Mouse (Mus musculus): ENCODE results near the gene Ubxn10. TPM values are rescaled to one million over a fixed set of nuclear protein-coding genes. Genes with fewer than 3 reads are reported as not detected.

The Ubxn10 gene
- total and polyA plus RNA-seq, 2 experiments from 2014 or later, result 3.5 to 5.6 TPM

DNA sequence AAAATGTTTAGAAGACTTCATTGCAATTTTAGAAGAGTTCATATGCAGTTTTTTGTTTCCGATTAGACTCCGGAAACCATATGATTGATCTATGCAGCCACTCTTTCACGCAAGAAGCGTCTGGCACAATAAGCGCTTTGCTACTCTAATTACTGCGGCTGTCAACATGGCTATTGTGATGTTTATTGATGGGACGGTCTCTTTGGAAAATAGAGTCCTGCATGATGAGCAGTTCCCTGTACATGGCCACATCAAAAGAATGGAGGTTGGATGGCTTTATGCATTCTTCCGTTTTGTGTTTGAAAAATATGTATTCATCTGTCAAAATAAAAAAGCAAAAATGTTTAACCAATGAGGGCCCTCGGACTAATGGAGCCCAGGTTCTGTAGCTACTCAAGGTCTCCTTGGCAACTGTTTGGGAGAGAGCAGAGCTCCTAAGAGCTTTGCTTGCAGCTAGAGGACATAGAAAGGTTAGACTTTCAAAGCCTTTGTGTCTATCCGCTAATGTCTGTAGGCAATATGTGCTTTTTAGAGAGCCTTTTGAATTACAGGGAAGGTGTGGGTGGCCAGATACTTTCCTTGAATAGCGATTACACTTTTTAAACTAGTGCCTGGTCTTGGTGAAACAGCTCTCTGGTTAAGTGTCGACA, 43.8 kb downstream of the Ubxn10 start:
- peaks cover 26% of the 10 kb centered on the region for H3K4me1 ChIP-seq (ENCODE audit: insufficient read depth)
- H3K4me3 ChIP-seq (ENCODE audit: low read depth, low read length), result no peak overlapping the region
- no peaks in the 10 kb centered on the region for H3K27me3 ChIP-seq (ENCODE audit: insufficient read depth, low read length)
- H3K36me3 ChIP-seq (ENCODE audit: insufficient read depth), result no peaks in the 10 kb centered on the region
- no peaks in the 10 kb centered on the region for H3K9me3 ChIP-seq (ENCODE audit: low read length)
- WGBS, result 20% methylated on average over 12 of the region's 12 CpGs
- ATAC-seq (peak; percentile 38; the same call in 1 of the 2 replicates), DNase-seq (peak; percentile 27)
- no peak overlapping the region for H3K9ac ChIP-seq
- no peak overlapping the region for H3K4me2 ChIP-seq (ENCODE audit: low read depth)
- H3K27ac ChIP-seq (ENCODE audit: low read depth, low read length), result no peak overlapping the region
- TF ChIP-seq CTCF (IDR thresholded peaks at IDR 0.05; ENCODE audit: low read depth), result no peak

DNA sequence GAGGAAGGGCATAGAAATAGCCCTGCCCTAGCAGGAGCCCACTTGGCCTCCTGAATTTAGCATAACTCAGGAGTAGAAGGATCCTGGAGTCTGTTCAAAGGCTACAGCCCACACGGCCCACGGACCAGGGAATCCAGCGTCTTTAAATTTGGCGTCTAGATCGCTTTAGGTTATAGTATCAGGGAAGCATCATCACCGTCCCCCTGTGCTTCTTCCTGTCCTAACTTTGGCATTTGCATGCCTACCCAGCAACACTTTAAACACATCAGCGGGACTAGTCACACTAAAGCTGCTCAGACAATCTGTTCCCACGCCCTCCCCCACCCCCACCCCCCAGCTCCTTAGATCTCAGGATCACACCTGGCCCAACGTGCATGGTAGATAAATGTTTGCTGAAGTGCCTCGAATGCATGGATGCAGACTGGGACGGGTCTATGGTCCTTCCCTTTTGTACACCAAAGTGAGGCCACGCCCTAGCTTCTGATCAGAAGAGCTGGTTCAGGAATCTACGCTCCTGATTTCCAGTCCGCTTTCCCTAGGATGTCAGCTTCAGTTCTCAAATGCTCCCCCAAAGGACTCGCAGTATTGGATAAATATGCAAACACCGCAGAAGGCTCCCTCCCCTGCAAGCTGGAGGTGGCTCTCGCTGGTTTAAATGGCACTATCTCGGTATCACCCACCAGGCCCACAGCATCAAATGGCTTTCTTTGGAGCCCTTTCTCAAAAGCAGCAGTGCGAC, 45.4 kb downstream of the Ubxn10 start:
- H3K4me3 ChIP-seq (ENCODE audit: low read depth, low read length), result no peak overlapping the region
- DNase-seq (peak; percentile 38), ATAC-seq (no peak)
- no peak for TF ChIP-seq CTCF (IDR thresholded peaks at IDR 0.05; ENCODE audit: low read depth)
- H3K27ac ChIP-seq (ENCODE audit: low read depth, low read length), result peak overlapping the region; percentile 45
- no peaks in the 10 kb centered on the region for H3K9me3 ChIP-seq (ENCODE audit: low read length)
- H3K9ac ChIP-seq, result no peak overlapping the region
- H3K4me2 ChIP-seq (ENCODE audit: low read depth), result no peak overlapping the region
- peaks cover 26% of the 10 kb centered on the region for H3K4me1 ChIP-seq (ENCODE audit: insufficient read depth)
- H3K36me3 ChIP-seq (ENCODE audit: insufficient read depth), result no peaks in the 10 kb centered on the region
- WGBS, result 13% methylated on average over 19 of the region's 19 CpGs
- H3K27me3 ChIP-seq (ENCODE audit: insufficient read depth, low read length), result no peaks in the 10 kb centered on the region

DNA sequence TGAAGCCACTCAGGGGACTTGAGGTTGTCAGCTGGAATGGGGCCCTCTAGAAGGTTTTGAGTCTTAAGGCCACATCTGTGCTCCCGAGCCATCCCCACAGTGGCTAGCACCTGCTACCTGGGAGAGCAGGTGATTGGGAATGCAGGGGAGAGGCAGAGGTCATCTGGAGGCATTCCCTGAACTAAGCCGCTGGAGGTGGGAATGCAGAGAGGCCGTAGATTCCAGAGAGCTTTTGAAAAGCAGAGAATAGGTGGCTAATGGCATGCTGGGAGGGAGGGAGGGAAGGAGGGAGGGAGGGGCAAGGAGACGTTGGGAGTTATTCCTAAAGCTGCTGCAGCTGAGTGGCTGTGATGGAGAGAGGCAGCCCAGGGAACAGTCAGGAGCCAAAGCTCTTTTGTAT, 46.4 kb downstream of the Ubxn10 start:
- Histone ChIP-seq H3K36me3 (ENCODE audit: insufficient read depth) (no peaks in the 10 kb centered on the region), H3K27me3 (ENCODE audit: insufficient read depth, low read length) (no peaks in the 10 kb centered on the region), H3K4me3 (ENCODE audit: low read depth, low read length) (no peak overlapping the region), H3K9ac (no peak overlapping the region), H3K4me1 (ENCODE audit: insufficient read depth) (peaks cover 26% of the 10 kb centered on the region), H3K27ac (ENCODE audit: low read depth, low read length) (no peak overlapping the region), H3K9me3 (ENCODE audit: low read length) (no peaks in the 10 kb centered on the region), H3K4me2 (ENCODE audit: low read depth) (no peak overlapping the region)
- DNase-seq, result no peak
- ATAC-seq, result no peak
- WGBS, result 1% methylated on average over 4 of the region's 4 CpGs
- TF ChIP-seq CTCF (IDR thresholded peaks at IDR 0.05; ENCODE audit: low read depth), result no peak

DNA sequence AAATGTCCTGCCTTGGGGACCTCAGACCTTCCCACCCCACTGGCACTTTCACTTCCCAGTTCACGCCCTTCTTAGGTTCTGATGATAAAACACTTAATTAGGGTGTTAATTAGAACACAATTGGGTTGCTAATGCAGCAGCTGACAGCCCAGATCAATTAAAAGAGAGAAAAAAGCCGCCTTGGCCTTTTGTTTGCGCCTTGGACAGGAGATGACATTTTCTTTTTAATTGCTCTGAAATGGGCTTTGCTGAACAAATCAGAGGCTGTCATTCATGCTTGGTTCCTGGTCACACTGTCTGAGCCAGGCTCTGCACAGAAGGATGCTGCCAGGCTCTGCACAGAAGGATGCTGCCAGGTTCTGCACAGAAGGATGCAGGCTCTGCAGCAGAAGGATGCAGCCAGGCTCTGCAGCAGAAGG, 47.9 kb downstream of the Ubxn10 start:
- H3K4me3 ChIP-seq (ENCODE audit: low read depth, low read length), result no peak overlapping the region
- WGBS, result 12% methylated on average over 3 of the region's 3 CpGs
- H3K4me1 ChIP-seq (ENCODE audit: insufficient read depth), result peaks cover 26% of the 10 kb centered on the region

GRCm38 (mm10) chr4:138685813-138686212, 51.2 kb downstream of the Ubxn10 start:
- Histone ChIP-seq H3K4me1 (ENCODE audit: insufficient read depth) (peaks cover 6% of the 10 kb centered on the region; the same call in 1 of the 2 replicates), H3K4me2 (ENCODE audit: low read depth) (no peak overlapping the region), H3K27me3 (ENCODE audit: insufficient read depth, low read length) (no peaks in the 10 kb centered on the region), H3K9ac (no peak overlapping the region), H3K4me3 (ENCODE audit: low read depth, low read length) (no peak overlapping the region), H3K27ac (ENCODE audit: low read depth, low read length) (no peak overlapping the region), H3K36me3 (ENCODE audit: insufficient read depth) (no peaks in the 10 kb centered on the region), H3K9me3 (ENCODE audit: low read length) (no peaks in the 10 kb centered on the region)
- WGBS, result 85% methylated on average over 6 of the region's 6 CpGs
- ATAC-seq, result no peak
- DNase-seq, result no peak
- no peak for TF ChIP-seq CTCF (IDR thresholded peaks at IDR 0.05; ENCODE audit: low read depth)

More for the DNA sequence above, 47.9 kb downstream of the Ubxn10 start:
- peak; percentile 87 for ATAC-seq
- Histone ChIP-seq H3K9me3 (ENCODE audit: low read length) (no peaks in the 10 kb centered on the region), H3K36me3 (ENCODE audit: insufficient read depth) (no peaks in the 10 kb centered on the region), H3K27ac (ENCODE audit: low read depth, low read length) (no peak overlapping the region), H3K9ac (no peak overlapping the region), H3K27me3 (ENCODE audit: insufficient read depth, low read length) (no peaks in the 10 kb centered on the region), H3K4me2 (ENCODE audit: low read depth) (no peak overlapping the region)
- no peak for TF ChIP-seq CTCF (IDR thresholded peaks at IDR 0.05; ENCODE audit: low read depth)
- peak; percentile 80 for DNase-seq

DNA sequence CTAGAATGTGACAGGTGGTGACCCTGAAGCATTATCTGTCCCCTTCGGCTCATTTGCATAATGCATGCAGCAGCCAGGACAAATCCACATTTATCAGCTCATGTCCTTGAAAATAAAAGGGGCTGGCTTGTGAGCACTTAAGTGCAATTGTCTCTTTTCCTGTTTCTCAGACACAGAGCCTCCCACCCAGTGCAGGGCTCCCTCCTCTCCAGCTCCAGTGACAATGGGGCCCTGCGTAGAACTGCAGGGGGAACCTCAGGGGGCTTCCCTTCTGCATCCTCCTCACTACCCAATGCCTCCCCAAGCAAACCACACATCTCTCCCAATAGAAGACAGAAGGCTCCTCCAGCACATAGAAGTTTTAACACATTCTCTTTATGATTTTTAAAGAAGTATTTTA, 54.2 kb downstream of the Ubxn10 start:
- H3K9ac ChIP-seq, result no peak overlapping the region
- no peaks in the 10 kb centered on the region for H3K36me3 ChIP-seq (ENCODE audit: insufficient read depth)
- no peaks in the 10 kb centered on the region for H3K27me3 ChIP-seq (ENCODE audit: insufficient read depth, low read length)
- H3K4me1 ChIP-seq (ENCODE audit: insufficient read depth), result 0 out of 2 replicates have a peak, but pooled peaks cover 4% of the 10 kb centered on the region
- 48% methylated on average over 2 of the region's 2 CpGs for WGBS
- ATAC-seq (no peak), DNase-seq (no peak)
- H3K27ac ChIP-seq (ENCODE audit: low read depth, low read length), result no peak overlapping the region
- H3K4me2 ChIP-seq (ENCODE audit: low read depth), result no peak overlapping the region
- H3K4me3 ChIP-seq (ENCODE audit: low read depth, low read length), result no peak overlapping the region
- no peaks in the 10 kb centered on the region for H3K9me3 ChIP-seq (ENCODE audit: low read length)
- TF ChIP-seq CTCF (IDR thresholded peaks at IDR 0.05; ENCODE audit: low read depth), result no peak

DNA sequence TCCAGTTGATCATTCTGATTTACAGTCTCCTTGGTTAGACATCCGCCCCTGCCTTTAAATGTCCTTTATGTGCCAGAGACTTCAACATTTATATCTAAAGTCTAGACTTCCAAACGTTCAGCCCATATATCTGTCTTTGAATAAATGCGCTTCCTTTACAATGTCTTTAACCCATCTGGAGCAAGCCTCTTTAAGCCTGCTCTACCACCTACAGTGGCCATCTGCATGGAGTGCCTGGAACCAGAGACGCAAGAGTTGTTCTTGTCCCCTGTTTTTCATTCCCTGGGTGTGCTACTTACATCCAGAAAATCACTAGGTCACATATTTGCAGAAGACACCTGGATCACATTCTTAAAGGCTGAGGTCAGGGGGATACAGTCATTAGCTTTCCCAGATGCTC, 56.8 kb downstream of the Ubxn10 start:
- TF ChIP-seq CTCF (IDR thresholded peaks at IDR 0.05; ENCODE audit: low read depth), result no peak
- ATAC-seq (no peak), DNase-seq (no peak)
- Histone ChIP-seq H3K27ac (ENCODE audit: low read depth, low read length) (no peak overlapping the region), H3K36me3 (ENCODE audit: insufficient read depth) (no peaks in the 10 kb centered on the region), H3K4me3 (ENCODE audit: low read depth, low read length) (no peak overlapping the region), H3K4me1 (ENCODE audit: insufficient read depth) (0 out of 2 replicates have a peak, but pooled peaks cover 7% of the 10 kb centered on the region), H3K9ac (no peak overlapping the region), H3K27me3 (ENCODE audit: insufficient read depth, low read length) (no peaks in the 10 kb centered on the region), H3K9me3 (ENCODE audit: low read length) (no peaks in the 10 kb centered on the region), H3K4me2 (ENCODE audit: low read depth) (no peak overlapping the region)
- WGBS, result 81% methylated on average over 4 of the region's 4 CpGs

Data from forebrain, postnatal 0 days (tissue).